ENCODE assay signal across 8 mouse cellular contexts in genomic region chr5:108433804-108434587, GRCm38 (mm10). TPM values are rescaled to one million over a fixed set of nuclear protein-coding genes. Genes with fewer than 3 reads are reported as not detected.
DNase-seq lines count a peak whose midpoint lies in the region; ATAC-seq and TF ChIP-seq lines count a peak whose summit lies in the region.

Gene Atp5k, minus strand, starts transcription at chr5:108434448.

- peak within 1 kb of the TSS; percentile 99 for H3K4me2 ChIP-seq in CH12.LX (ENCODE audit: insufficient read depth, low read depth, poor library complexity, severe bottlenecking)
- H3K4me2 ChIP-seq in forebrain, embryonic 12.5 days = peak within 1 kb of the TSS; percentile 94
- H3K4me2 ChIP-seq in heart, postnatal 0 days (ENCODE audit: low read depth, low read length) = peak within 1 kb of the TSS; percentile 82
- peak within 1 kb of the TSS; percentile 74 for H3K4me2 ChIP-seq in liver, embryonic 16.5 days (ENCODE audit: low read depth, low read length)
- H3K4me2 ChIP-seq in neural tube, embryonic 13.5 days = peak within 1 kb of the TSS; percentile 91

- peaks cover 10% of the 10 kb centered on the region for H3K79me2 ChIP-seq in CH12.LX (replicated peaks; ENCODE audit: control insufficient read depth, extremely low read depth, insufficient read depth, poor library complexity, severe bottlenecking)

- H3K27me3 ChIP-seq in CH12.LX (replicated peaks) = peaks cover 2% of the 10 kb centered on the region
- peaks cover 15% of the 10 kb centered on the region; the same call in 1 of the 2 replicates for H3K27me3 ChIP-seq in forebrain, embryonic 12.5 days
- 0 out of 2 replicates have a peak, but pooled peaks cover 3% of the 10 kb centered on the region for H3K27me3 ChIP-seq in heart, postnatal 0 days (ENCODE audit: control insufficient read depth, insufficient read depth, low read length)
- no peaks in the 10 kb centered on the region; the same call in 1 of the 2 replicates for H3K27me3 ChIP-seq in liver, embryonic 16.5 days (ENCODE audit: control insufficient read depth, insufficient read depth, low read depth, low read length)
- H3K27me3 ChIP-seq in neural tube, embryonic 13.5 days = peaks cover 14% of the 10 kb centered on the region
- H3K27me3 ChIP-seq in testis, adult 2 months (ENCODE audit: control insufficient read depth, insufficient read depth, low read length) = no peaks in the 10 kb centered on the region

- H3K9me3 ChIP-seq in CH12.LX (replicated peaks; ENCODE audit: low read length) = no peaks in the 10 kb centered on the region
- H3K9me3 ChIP-seq in forebrain, embryonic 12.5 days = no peaks in the 10 kb centered on the region
- no peaks in the 10 kb centered on the region for H3K9me3 ChIP-seq in heart, postnatal 0 days (replicated peaks; ENCODE audit: control insufficient read depth, low read length)
- H3K9me3 ChIP-seq in liver, embryonic 16.5 days (replicated peaks; ENCODE audit: control insufficient read depth, low read length) = no peaks in the 10 kb centered on the region
- no peaks in the 10 kb centered on the region for H3K9me3 ChIP-seq in neural tube, embryonic 13.5 days

- ATAC-seq in forebrain, embryonic 12.5 days (ENCODE audit: low FRiP score) = peak; percentile 91
- ATAC-seq in heart, postnatal 0 days (ENCODE audit: insufficient read depth, low read depth) = peak; percentile 93
- ATAC-seq in liver, embryonic 16.5 days (ENCODE audit: low read depth) = peak; percentile 85
- peak; percentile 90 for ATAC-seq in neural tube, embryonic 13.5 days (ENCODE audit: low read depth)

- dilution Hi-C loops in CH12.LX (cut with MboI; ENCODE audit: extremely low pct_ligation_motif_present, extremely low pct_unique_long_range_greater_than_20kb, low sequenced_read_pairs) = no loop called here

- WGBS in forebrain, embryonic 12.5 days = 1% methylated on average over 42 of the region's 42 CpGs
- under 1% methylated on average over 42 of the region's 42 CpGs for WGBS in heart, postnatal 0 days
- under 1% methylated on average over 42 of the region's 42 CpGs for WGBS in liver, embryonic 16.5 days (ENCODE audit: insufficient replicate concordance)
- WGBS in neural tube, embryonic 13.5 days = 1% methylated on average over 42 of the region's 42 CpGs

- peaks cover 0 to 17% of the 10 kb centered on the region in 2 experiments; a peak in 2 of 4 replicates for H3K4me1 ChIP-seq in CH12.LX (ENCODE audit: control insufficient read depth in 1 of 2, insufficient read depth in 2 of 2)
- H3K4me1 ChIP-seq in forebrain, embryonic 12.5 days = peaks cover 14% of the 10 kb centered on the region
- H3K4me1 ChIP-seq in heart, postnatal 0 days (ENCODE audit: control insufficient read depth, insufficient read depth) = peaks cover 9% of the 10 kb centered on the region
- H3K4me1 ChIP-seq in liver, embryonic 16.5 days (ENCODE audit: control insufficient read depth, low read depth, low read length) = peaks cover 13% of the 10 kb centered on the region
- peaks cover 18% of the 10 kb centered on the region for H3K4me1 ChIP-seq in neural tube, embryonic 13.5 days (replicated peaks)
- peaks cover 7% of the 10 kb centered on the region for H3K4me1 ChIP-seq in testis, adult 2 months (ENCODE audit: control insufficient read depth, insufficient read depth, low read length)

- peaks cover 23 to 39% of the 10 kb centered on the region in 2 experiments for H3K36me3 ChIP-seq in CH12.LX (replicated peaks in 1 of 2; ENCODE audit: control insufficient read depth in 1 of 2, insufficient read depth in 1 of 2, low read length in 1 of 2)
- H3K36me3 ChIP-seq in forebrain, embryonic 12.5 days (replicated peaks) = peaks cover 32% of the 10 kb centered on the region
- peaks cover 27% of the 10 kb centered on the region for H3K36me3 ChIP-seq in heart, postnatal 0 days (replicated peaks; ENCODE audit: control insufficient read depth, insufficient read depth, low read length)
- H3K36me3 ChIP-seq in liver, embryonic 16.5 days (ENCODE audit: control insufficient read depth, insufficient read depth) = peaks cover 7% of the 10 kb centered on the region; the same call in 1 of the 2 replicates
- peaks cover 34% of the 10 kb centered on the region for H3K36me3 ChIP-seq in neural tube, embryonic 13.5 days
- H3K36me3 ChIP-seq in testis, adult 2 months (ENCODE audit: control insufficient read depth, insufficient read depth, low read length) = no peaks in the 10 kb centered on the region; the same call in 1 of the 2 replicates

- H3K4me3 ChIP-seq in CH12.LX (replicated peaks in 1 of 3; ENCODE audit: low read depth in 2 of 3, low read length in 2 of 3, poor library complexity in 1 of 3) = peak within 1 kb of the TSS; percentile 90 to 94 (median 92)
- peak within 1 kb of the TSS; percentile 88 for H3K4me3 ChIP-seq in forebrain, embryonic 12.5 days (replicated peaks)
- peak within 1 kb of the TSS; percentile 89 for H3K4me3 ChIP-seq in heart, postnatal 0 days (ENCODE audit: low read depth, low read length)
- H3K4me3 ChIP-seq in liver, embryonic 16.5 days (ENCODE audit: low read depth, low read length) = peak within 1 kb of the TSS; percentile 73
- H3K4me3 ChIP-seq in neural tube, embryonic 13.5 days = peak within 1 kb of the TSS; percentile 88
- peak within 1 kb of the TSS; percentile 99 for H3K4me3 ChIP-seq in testis, adult 2 months (ENCODE audit: control insufficient read depth, low read depth, low read length)

- peak within 1 kb of the TSS; percentile 90 for H3K9ac ChIP-seq in CH12.LX (ENCODE audit: insufficient read depth, low read depth)
- H3K9ac ChIP-seq in forebrain, embryonic 12.5 days = peak within 1 kb of the TSS; percentile 95
- peak within 1 kb of the TSS; percentile 92 for H3K9ac ChIP-seq in heart, postnatal 0 days (replicated peaks; ENCODE audit: low read depth, low read length)
- H3K9ac ChIP-seq in liver, embryonic 16.5 days (ENCODE audit: low read depth, low read length) = peak within 1 kb of the TSS; percentile 70
- H3K9ac ChIP-seq in neural tube, embryonic 13.5 days = peak within 1 kb of the TSS; percentile 93

- in situ Hi-C loops in CH12.LX (cut with MboI; ENCODE audit: low pct_ligation_motif_present, low pct_unique_long_range_greater_than_20kb, low sequenced_read_pairs) = loop anchor here (25.0 kb wide), 1 partner anchor 228 kb away; the partner anchor contains the start of genes Dgkq and Idua

- DNase-seq in CH12.LX (ENCODE audit: extremely low read depth) = peak; percentile 96
- DNase-seq in c-Kit-positive CD71-positive TER-119-negative erythroid progenitor cells, embryonic 14.5 days (ENCODE audit: low read depth) = peak; percentile 93
- peak; percentile 90 for DNase-seq in heart, postnatal 0 days (ENCODE audit: low spot score)
- DNase-seq in kidney, postnatal 4 days = peak; percentile 96 to 97

- 0 out of 2 replicates have a peak within 1 kb of the TSS, but pooled peaks have one; percentile 1 for H3K27ac ChIP-seq in CH12.LX (ENCODE audit: insufficient read depth, low read depth)
- 0 out of 2 replicates have a peak within 1 kb of the TSS, but pooled peaks have one; percentile 42 for H3K27ac ChIP-seq in forebrain, embryonic 12.5 days
- peak within 1 kb of the TSS; percentile 78 for H3K27ac ChIP-seq in heart, postnatal 0 days (ENCODE audit: low read depth)
- peak within 1 kb of the TSS; percentile 36; the same call in 1 of the 2 replicates for H3K27ac ChIP-seq in liver, embryonic 16.5 days (ENCODE audit: low read length)
- H3K27ac ChIP-seq in neural tube, embryonic 13.5 days (replicated peaks) = peak within 1 kb of the TSS; percentile 50; the same call in 1 of the 2 replicates
- peak within 1 kb of the TSS; percentile 57 for H3K27ac ChIP-seq in testis, adult 2 months (ENCODE audit: control insufficient read depth, insufficient read depth, low read depth, low read length)

- TF ChIP-seq RAD21 in CH12.LX (IDR thresholded peaks at IDR 0.05; ENCODE audit: low read depth, low read length) = no peak; the same call in none of the 2 replicates

- TF ChIP-seq EP300 in CH12.LX (IDR thresholded peaks at IDR 0.05; ENCODE audit: low read length) = no peak
- TF ChIP-seq EP300 in heart, postnatal 0 days (IDR thresholded peaks at IDR 0.05; ENCODE audit: low read depth) = no peak

- peak; percentile 54 to 90; a peak in 3 of 4 replicates for TF ChIP-seq CTCF in CH12.LX (conservative IDR thresholded peaks at IDR 0.05 in 1 of 2, IDR thresholded peaks at IDR 0.05 in 1 of 2; ENCODE audit: low read depth in 2 of 2, low read length in 2 of 2)
- peak; percentile 83 for TF ChIP-seq CTCF in heart, postnatal 0 days (IDR thresholded peaks at IDR 0.05; ENCODE audit: low read depth)
- peak; percentile 78; the same call in 1 of the 2 replicates for TF ChIP-seq CTCF in testis, adult 2 months (IDR thresholded peaks at IDR 0.05; ENCODE audit: control insufficient read depth, insufficient read depth, insufficient replicate concordance, low read depth, low read length)

- peak; percentile 89 for TF ChIP-seq POLR2A in CH12.LX (IDR thresholded peaks at IDR 0.05; ENCODE audit: low read depth, low read length)
- TF ChIP-seq POLR2A in testis, adult 2 months (IDR thresholded peaks at IDR 0.05; ENCODE audit: control insufficient read depth, low read depth, low read length) = peak; percentile 82

TF ChIP-seq in CH12.LX, 34 proteins besides CTCF, POLR2A, EP300 and RAD21 (continues in another document):
- TF ChIP-seq NELFE (IDR thresholded peaks at IDR 0.05; ENCODE audit: low read depth, low read length) (peak; percentile 89), MAX (IDR thresholded peaks at IDR 0.05; ENCODE audit: low read length) (no peak), KAT2A (IDR thresholded peaks at IDR 0.05; ENCODE audit: insufficient replicate concordance, low read length) (peak; percentile 89), ELF1 (IDR thresholded peaks at IDR 0.05; ENCODE audit: low read depth, low read length) (peak; percentile 94), POLR2AphosphoS2 (IDR thresholded peaks at IDR 0.05; ENCODE audit: low read depth, low read length) (no peak), ZKSCAN1 (IDR thresholded peaks at IDR 0.05; ENCODE audit: borderline replicate concordance, low read depth, low read length) (no peak), TBP (conservative IDR thresholded peaks at IDR 0.05; ENCODE audit: low read depth, low read length) (peak; percentile 84), ZMIZ1 (IDR thresholded peaks at IDR 0.05; ENCODE audit: low read depth, low read length) (peak; percentile 74; the same call in 1 of the 2 replicates), USF1 (IDR thresholded peaks at IDR 0.05; ENCODE audit: low read depth, low read length) (no peak), MAFK (IDR thresholded peaks at IDR 0.05; ENCODE audit: insufficient replicate concordance, low read length) (no peak)

RNA-seq across cellular contexts. Expression of gene Atp5k, which starts in this region (rescaled TPM):
- total RNA-seq in CH12.LX (2012; rRNA removed) (567 and 782 TPM in 2 replicates), CH12.LX (2014; rRNA removed) (199 and 240 TPM in 2 replicates)
- polyA plus RNA-seq in CH12.LX (2012; ENCODE audit: insufficient read length, low read depth) = 276 and 399 TPM in 2 replicates
- 430 and 435 TPM in 2 replicates for polyA plus RNA-seq in forebrain, embryonic 12.5 days (2016; fragmentation: Nextera tagmentation; extraction: Ambion mirVana)
- total RNA-seq in heart, postnatal 0 days (2014; rRNA removed; ENCODE audit: low replicate concordance) = 139 and 316 TPM in 2 replicates
- 1,908 and 1,920 TPM in 2 replicates for polyA plus RNA-seq in heart, postnatal 0 days (2015; fragmentation: Nextera tagmentation; extraction: Ambion mirVana)
- polyA plus RNA-seq in liver, embryonic 16.5 days (2015; fragmentation: Nextera tagmentation; extraction: Ambion mirVana) = 197 and 235 TPM in 2 replicates
- 419 and 442 TPM in 2 replicates for polyA plus RNA-seq in neural tube, embryonic 13.5 days (2015; fragmentation: Nextera tagmentation; extraction: Ambion mirVana)
- 42.3 and 46.1 TPM in 2 replicates for polyA plus RNA-seq in testis, adult 2 months (2012; rRNA removed)

Comparison
In these comparisons a context has a peak if more than half of its experiments do, and no peak if none do; other contexts are left out.
1. Peak in every context shown above with its lines: DNase-seq, ATAC-seq, H3K4me3 ChIP-seq and H3K27ac ChIP-seq.
2. H3K27ac ChIP-seq: peak in every context shown above with its lines; median percentile 78 in heart, postnatal 0 days; 57 in testis, adult 2 months; 50 in neural tube, embryonic 13.5 days; 42 in forebrain, embryonic 12.5 days; 36 in liver, embryonic 16.5 days; 1 in CH12.LX.